Mouse (Mus musculus) activated CD4-positive, CD25-positive, alpha-beta regulatory T cell, adult 4 months (primary cell): Measurements from ENCODE around the gene Sv2b. TPM values are rescaled to one million over a fixed set of nuclear protein-coding genes. Genes with fewer than 3 reads are reported as not detected.

Source experiments
- ATAC-seq: one replicate; pipeline ENCODE4 v1.8.0; 2017
- polyA plus RNA-seq, 2 experiments: library from polyadenylated mRNA; unstranded; fragments of 100-300 nt; shearing (Covaris generic); gene quantifications; one replicate each; pipeline ENCODE4 v1.2.1; 2017

Gene Sv2b
- polyA plus RNA-seq, 2 experiments from 2014 or later = not detected

DNA sequence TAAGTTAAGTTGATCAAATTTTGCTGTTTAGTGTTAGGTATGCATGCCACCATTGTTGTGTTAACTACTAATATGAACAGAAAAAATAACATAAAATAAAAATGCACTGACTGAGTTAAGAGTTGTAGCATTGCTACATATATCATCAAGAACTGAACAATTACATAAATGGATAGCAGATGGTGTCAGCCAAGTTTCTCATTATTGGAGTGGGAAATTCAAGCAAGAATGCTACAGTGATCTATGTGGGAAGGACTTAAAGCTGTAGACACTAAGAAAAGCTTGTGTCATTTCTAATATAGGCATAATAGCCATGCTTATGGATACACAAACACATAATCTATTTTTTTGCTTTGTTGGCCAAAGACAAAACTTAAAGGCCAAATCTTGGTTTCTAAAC is 228.9 kb downstream of the Sv2b start:
- no peak for ATAC-seq

DNA sequence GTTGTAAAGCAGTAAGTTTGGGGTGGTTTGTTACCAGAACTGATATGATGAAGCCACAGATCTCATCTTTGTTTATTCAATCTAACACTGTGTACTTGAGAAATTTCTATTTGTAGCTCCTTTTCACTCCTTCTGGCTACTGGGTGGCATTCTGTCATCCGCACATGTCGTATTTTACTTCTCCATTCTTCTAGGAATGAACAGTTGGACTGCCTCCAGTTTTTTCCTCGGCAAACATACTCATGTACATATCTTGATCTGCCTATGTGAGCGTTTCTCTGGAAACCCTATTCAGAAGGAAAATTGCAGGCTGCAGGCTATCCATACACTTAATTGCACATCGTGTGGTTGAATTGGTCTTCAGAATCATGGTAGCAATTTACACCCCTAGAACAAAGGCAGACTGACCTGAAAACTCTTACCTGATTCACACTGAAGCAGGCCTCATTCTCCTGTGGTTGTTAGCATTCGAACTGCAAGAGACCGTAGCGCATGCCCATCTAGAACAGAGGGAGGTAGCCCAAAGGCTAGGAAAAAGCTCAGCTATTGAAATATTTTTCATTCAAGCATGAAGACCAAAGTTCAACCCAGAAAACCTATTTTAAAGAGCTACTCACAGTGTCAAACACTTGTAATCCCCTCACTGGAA is 231.4 kb downstream of the Sv2b start:
- no peak for ATAC-seq

Other genes starting within 250 kb of the Sv2b start
- gene Akap13, start 146.3 kb upstream of the Sv2b start, polyA plus RNA-seq = 100 to 1,000 TPM; 266 to 304 TPM